Mouse (Mus musculus) embryonic facial prominence, embryonic 15.5 days (tissue): ENCODE results near the gene Clec16a. TPM values are rescaled to one million over a fixed set of nuclear protein-coding genes. Genes with fewer than 3 reads are reported as not detected.

Experiments used
- ATAC-seq: fragments of 200-750 bp; cut with Nextera tagmentation; 2 replicates; pipeline ENCODE4 v1.8.0; 2017; ENCODE audit warnings: low read depth, moderate TSS enrichment; ENCODE audit not compliant: insufficient number of reproducible peaks, low FRiP score, low TSS enrichment
- H3K27ac ChIP-seq: fragments of 300-500 bp; sonication (generic); replicated peaks from 2 replicates; pipeline ENCODE4 v1.5.1; 2015; ENCODE audit warnings: mild to moderate bottlenecking, inconsistent platforms
- H3K27me3 ChIP-seq: fragments of 300-500 bp; sonication (generic); 2 replicates; pipeline ENCODE4 v1.6.1; 2015; ENCODE audit warnings: inconsistent platforms
- H3K36me3 ChIP-seq: fragments of 300-500 bp; sonication (generic); 2 replicates; pipeline ENCODE4 v1.6.1; 2015; ENCODE audit warnings: mild to moderate bottlenecking, inconsistent platforms
- H3K4me1 ChIP-seq: fragments of 300-500 bp; sonication (generic); 2 replicates; pipeline ENCODE4 v1.6.1; 2015; ENCODE audit warnings: inconsistent platforms
- H3K4me2 ChIP-seq: fragments of 300-500 bp; sonication (generic); replicated peaks from 2 replicates; pipeline ENCODE4 v1.6.1; 2015; ENCODE audit warnings: mild to moderate bottlenecking, inconsistent platforms
- H3K4me3 ChIP-seq: fragments of 300-500 bp; sonication (generic); replicated peaks from 2 replicates; pipeline ENCODE4 v1.5.1; 2015; ENCODE audit warnings: mild to moderate bottlenecking, inconsistent platforms
- H3K9ac ChIP-seq: fragments of 300-500 bp; sonication (generic); 2 replicates; pipeline ENCODE4 v1.6.1; 2015; ENCODE audit warnings: inconsistent platforms
- H3K9me3 ChIP-seq: fragments of 300-500 bp; sonication (generic); replicated peaks from 2 replicates; pipeline ENCODE4 v1.6.1; 2016; ENCODE audit warnings: inconsistent platforms
- WGBS: fragments of 180-500 bp; shearing (Covaris S2); methylation state at CpG from one replicate; pipeline ENCODE4 v1.1.7; 2015; 5-methylcytosine and 5-hydroxymethylcytosine counted together
- polyA plus RNA-seq: library from polyadenylated mRNA; unstranded; fragments of >200 nt; fragmentation: Nextera tagmentation; extraction: Ambion mirVana; gene quantifications from 2 replicates; pipeline ENCODE4 v1.2.1, GENCODE M21; 2015

The Clec16a gene
- polyA plus RNA-seq, 1 experiment from 2014 or later, result 39.6 TPM

GRCm38 (mm10) chr16:10770531-10771325, 225.6 kb downstream of the Clec16a start:
- no peak for ATAC-seq
- WGBS, result 35% methylated on average over 4 of the region's 4 CpGs
- H3K27ac ChIP-seq, result no peak overlapping the region; the same call in 1 of the 2 replicates
- no peak overlapping the region for H3K4me2 ChIP-seq
- H3K4me3 ChIP-seq, result no peak overlapping the region
- no peak overlapping the region for H3K9ac ChIP-seq
- H3K27me3 ChIP-seq, result no peaks in the 10 kb centered on the region
- no peaks in the 10 kb centered on the region for H3K36me3 ChIP-seq
- no peaks in the 10 kb centered on the region for H3K9me3 ChIP-seq
- H3K4me1 ChIP-seq, result peaks cover 13% of the 10 kb centered on the region; the same call in 1 of the 2 replicates

- WGBS, result 68% methylated on average over 19 of the region's 19 CpGs
- no peak for ATAC-seq
Measured at GRCm38 (mm10) chr16:10771769-10772510, 226.8 kb downstream of the Clec16a start.

GRCm38 (mm10) chr16:10773543-10773942, 228.4 kb downstream of the Clec16a start:
- H3K9ac ChIP-seq, result no peak overlapping the region
- no peaks in the 10 kb centered on the region for H3K9me3 ChIP-seq
- 70% methylated on average over 8 of the region's 8 CpGs for WGBS
- no peak overlapping the region for H3K4me3 ChIP-seq
- H3K27ac ChIP-seq, result no peak overlapping the region
- ATAC-seq, result no peak
- H3K27me3 ChIP-seq, result no peaks in the 10 kb centered on the region
- H3K4me2 ChIP-seq, result no peak overlapping the region
- H3K36me3 ChIP-seq, result no peaks in the 10 kb centered on the region
- H3K4me1 ChIP-seq, result peaks cover 13% of the 10 kb centered on the region; the same call in 1 of the 2 replicates

More at GRCm38 (mm10) chr16:10771769-10772510, 226.8 kb downstream of the Clec16a start:
- H3K9ac ChIP-seq, result no peak overlapping the region
- H3K27ac ChIP-seq, result no peak overlapping the region
- H3K4me3 ChIP-seq, result no peak overlapping the region
- H3K36me3 ChIP-seq, result no peaks in the 10 kb centered on the region
- H3K27me3 ChIP-seq, result no peaks in the 10 kb centered on the region
- no peak overlapping the region for H3K4me2 ChIP-seq
- no peaks in the 10 kb centered on the region for H3K9me3 ChIP-seq
- peaks cover 13% of the 10 kb centered on the region; the same call in 1 of the 2 replicates for H3K4me1 ChIP-seq

- H3K4me2 ChIP-seq, result no peak overlapping the region
- no peaks in the 10 kb centered on the region for H3K27me3 ChIP-seq
- H3K27ac ChIP-seq, result no peak overlapping the region
- WGBS, result 71% methylated on average over 4 of the region's 4 CpGs
- no peak for ATAC-seq
- H3K4me1 ChIP-seq, result peaks cover 2% of the 10 kb centered on the region; the same call in 1 of the 2 replicates
- no peak overlapping the region for H3K9ac ChIP-seq
- H3K4me3 ChIP-seq, result no peak overlapping the region
- no peaks in the 10 kb centered on the region for H3K36me3 ChIP-seq
- H3K9me3 ChIP-seq, result no peaks in the 10 kb centered on the region
Measured at GRCm38 (mm10) chr16:10774726-10775125, 229.6 kb downstream of the Clec16a start.

GRCm38 (mm10) chr16:10776322-10776721, 231.2 kb downstream of the Clec16a start:
- no peak overlapping the region for H3K27ac ChIP-seq
- no peak overlapping the region for H3K9ac ChIP-seq
- H3K27me3 ChIP-seq, result no peaks in the 10 kb centered on the region
- WGBS, result 49% methylated on average over 7 of the region's 7 CpGs
- no peak overlapping the region for H3K4me2 ChIP-seq
- peaks cover 14% of the 10 kb centered on the region for H3K4me1 ChIP-seq
- no peaks in the 10 kb centered on the region for H3K9me3 ChIP-seq
- H3K4me3 ChIP-seq, result no peak overlapping the region
- no peak for ATAC-seq
- H3K36me3 ChIP-seq, result no peaks in the 10 kb centered on the region

- ATAC-seq, result no peak
- Histone ChIP-seq H3K9me3 (no peaks in the 10 kb centered on the region), H3K36me3 (no peaks in the 10 kb centered on the region), H3K27ac (no peak overlapping the region), H3K4me3 (no peak overlapping the region), H3K27me3 (no peaks in the 10 kb centered on the region), H3K9ac (no peak overlapping the region), H3K4me2 (no peak overlapping the region), H3K4me1 (peaks cover 27% of the 10 kb centered on the region)
- 67% methylated on average over 5 of the region's 5 CpGs for WGBS
Measured at GRCm38 (mm10) chr16:10777579-10778160, 232.5 kb downstream of the Clec16a start.

- peaks cover 44% of the 10 kb centered on the region for H3K4me1 ChIP-seq
- H3K27ac ChIP-seq, result peak overlapping the region; percentile 72
- no peak overlapping the region for H3K9ac ChIP-seq
- 44% methylated on average over 5 of the region's 5 CpGs for WGBS
- H3K9me3 ChIP-seq, result no peaks in the 10 kb centered on the region
- H3K36me3 ChIP-seq, result no peaks in the 10 kb centered on the region
- no peaks in the 10 kb centered on the region for H3K27me3 ChIP-seq
- ATAC-seq, result no peak
- H3K4me3 ChIP-seq, result no peak overlapping the region
- H3K4me2 ChIP-seq, result 0 out of 2 replicates have a peak overlapping the region, but pooled peaks have one; percentile 17
Measured at GRCm38 (mm10) chr16:10780631-10781120, 235.5 kb downstream of the Clec16a start.

- WGBS, result 26% methylated on average over 9 of the region's 9 CpGs
- ATAC-seq, result no peak
- H3K4me1 ChIP-seq, result peaks cover 56% of the 10 kb centered on the region
Measured at GRCm38 (mm10) chr16:10781862-10782371, 236.8 kb downstream of the Clec16a start.

GRCm38 (mm10) chr16:10782377-10783151, 237.4 kb downstream of the Clec16a start:
- H3K9ac ChIP-seq, result no peak overlapping the region
- WGBS, result 31% methylated on average over 6 of the region's 6 CpGs
- ATAC-seq, result no peak
- H3K9me3 ChIP-seq, result no peaks in the 10 kb centered on the region
- H3K27ac ChIP-seq, result peak overlapping the region; percentile 56
- H3K4me1 ChIP-seq, result peaks cover 62% of the 10 kb centered on the region
- no peaks in the 10 kb centered on the region for H3K27me3 ChIP-seq
- no peaks in the 10 kb centered on the region for H3K36me3 ChIP-seq
- H3K4me2 ChIP-seq, result peak overlapping the region; percentile 84
- peak overlapping the region; percentile 75 for H3K4me3 ChIP-seq

More at GRCm38 (mm10) chr16:10781862-10782371, 236.8 kb downstream of the Clec16a start:
- peak overlapping the region; percentile 75; the same call in 1 of the 2 replicates for H3K4me3 ChIP-seq
- H3K4me2 ChIP-seq, result peak overlapping the region; percentile 84; the same call in 1 of the 2 replicates
- H3K9ac ChIP-seq, result no peak overlapping the region
- H3K27me3 ChIP-seq, result no peaks in the 10 kb centered on the region
- H3K36me3 ChIP-seq, result no peaks in the 10 kb centered on the region
- H3K27ac ChIP-seq, result peak overlapping the region; percentile 72; the same call in 1 of the 2 replicates
- no peaks in the 10 kb centered on the region for H3K9me3 ChIP-seq

GRCm38 (mm10) chr16:10783152-10783434, 238.0 kb downstream of the Clec16a start:
- Histone ChIP-seq H3K27me3 (no peaks in the 10 kb centered on the region), H3K4me2 (peak overlapping the region; percentile 84), H3K4me1 (peaks cover 62% of the 10 kb centered on the region), H3K4me3 (peak overlapping the region; percentile 75), H3K36me3 (no peaks in the 10 kb centered on the region), H3K27ac (peak overlapping the region; percentile 56), H3K9me3 (no peaks in the 10 kb centered on the region), H3K9ac (no peak overlapping the region)
- WGBS, result 9% methylated on average over 1 of the region's 1 CpGs
- no peak for ATAC-seq
